Mouse (Mus musculus) stomach, embryonic 15.5 days (tissue): ENCODE results near the gene Gorab. TPM values are rescaled to one million over a fixed set of nuclear protein-coding genes. Genes with fewer than 3 reads are reported as not detected.

ENCODE experiments used
- ATAC-seq: fragments of 200-750 bp; cut with Nextera tagmentation; 2 replicates; pipeline ENCODE4 v1.8.0; 2017; ENCODE audit warnings: low read depth, moderate number of reproducible peaks, moderate TSS enrichment; ENCODE audit not compliant: insufficient read depth, low FRiP score
- H3K27ac ChIP-seq: fragments of 300-500 bp; sonication (generic); 2 replicates; pipeline ENCODE4 v1.5.1; 2015; ENCODE audit warnings: mild to moderate bottlenecking, inconsistent platforms
- H3K27me3 ChIP-seq: fragments of 300-500 bp; sonication (generic); replicated peaks from 2 replicates; pipeline ENCODE4 v1.6.1; 2015; ENCODE audit warnings: inconsistent platforms
- H3K36me3 ChIP-seq: fragments of 300-500 bp; sonication (generic); 2 replicates; pipeline ENCODE4 v1.6.1; 2015; ENCODE audit warnings: inconsistent platforms
- H3K4me1 ChIP-seq: fragments of 300-500 bp; sonication (generic); 2 replicates; pipeline ENCODE4 v1.6.1; 2015; ENCODE audit warnings: inconsistent platforms
- H3K4me2 ChIP-seq: fragments of 300-500 bp; sonication (generic); 2 replicates; pipeline ENCODE4 v1.6.1; 2015; ENCODE audit warnings: mild to moderate bottlenecking, inconsistent platforms
- H3K4me3 ChIP-seq: fragments of 300-500 bp; sonication (generic); replicated peaks from 2 replicates; pipeline ENCODE4 v1.5.1; 2015; ENCODE audit warnings: inconsistent platforms
- H3K9ac ChIP-seq: fragments of 300-500 bp; sonication (generic); 2 replicates; pipeline ENCODE4 v1.6.1; 2015; ENCODE audit warnings: inconsistent platforms
- H3K9me3 ChIP-seq: fragments of 300-500 bp; sonication (generic); 2 replicates; pipeline ENCODE4 v1.6.1; 2016; ENCODE audit warnings: inconsistent platforms
- WGBS: fragments of 180-500 bp; shearing (Covaris S2); methylation state at CpG from one replicate; pipeline ENCODE4 v1.1.7; 2015; 5-methylcytosine and 5-hydroxymethylcytosine counted together
- polyA plus RNA-seq: library from polyadenylated mRNA; unstranded; fragments of >200 nt; fragmentation: Nextera tagmentation; extraction: Ambion mirVana; gene quantifications from 2 replicates; pipeline ENCODE4 v1.2.1, GENCODE M21; 2015

Gene Gorab
- polyA plus RNA-seq, 1 experiment from 2014 or later: 17.3 TPM

DNA sequence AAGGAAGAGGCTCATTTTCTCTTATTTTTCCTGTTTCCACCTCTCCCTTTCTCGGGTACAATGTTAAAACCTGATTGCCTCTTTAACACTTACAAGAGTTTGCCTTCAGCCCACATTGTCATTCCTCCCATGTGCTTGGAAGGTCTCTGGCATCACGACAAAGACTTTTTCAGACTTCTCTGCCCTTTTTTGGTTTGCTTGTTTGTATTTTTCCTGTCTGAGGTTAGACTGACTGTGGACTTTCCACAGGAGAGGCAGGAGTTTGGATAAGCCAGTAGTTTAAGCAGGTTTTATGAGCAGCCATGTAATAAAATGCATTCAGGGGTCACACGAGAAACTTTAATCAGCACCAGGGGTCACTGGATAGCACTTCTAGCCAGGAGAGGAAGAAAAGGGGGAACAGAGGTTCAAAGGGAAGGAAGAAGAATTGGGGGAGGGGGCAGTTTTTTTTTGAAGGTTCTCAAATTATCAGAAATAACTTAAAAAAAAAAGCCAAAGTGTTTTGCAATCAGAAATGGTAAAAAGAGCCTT, 47.8 kb downstream of the Gorab start:
- ATAC-seq: no peak
- 32% methylated on average over 3 of the region's 3 CpGs for WGBS
- Histone ChIP-seq H3K4me2 (no peak overlapping the region), H3K27me3 (no peaks in the 10 kb centered on the region), H3K36me3 (no peaks in the 10 kb centered on the region), H3K4me3 (no peak overlapping the region), H3K4me1 (no peaks in the 10 kb centered on the region), H3K9ac (no peak overlapping the region), H3K9me3 (no peaks in the 10 kb centered on the region), H3K27ac (no peak overlapping the region)

DNA sequence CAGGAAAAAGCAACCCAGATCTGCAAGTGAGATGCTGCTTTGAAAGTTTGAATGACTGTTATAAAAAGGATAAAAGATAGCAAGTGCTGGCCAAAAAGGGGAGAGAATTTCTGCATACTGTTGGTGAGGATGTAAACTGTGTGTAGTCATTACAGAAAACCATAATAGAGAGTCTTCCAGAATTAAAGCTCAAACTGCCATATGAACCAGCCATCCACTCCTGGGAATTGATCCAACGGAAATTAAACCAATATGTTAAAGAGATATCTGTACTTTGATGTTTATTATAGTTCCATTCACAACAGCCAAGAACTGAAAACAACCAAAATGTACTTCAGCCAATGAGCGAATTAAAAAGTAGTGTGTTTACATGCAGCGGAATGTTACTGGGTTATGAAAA, 52.5 kb downstream of the Gorab start:
- no peak for ATAC-seq
- no peak overlapping the region for H3K4me3 ChIP-seq
- H3K4me2 ChIP-seq: no peak overlapping the region
- H3K9ac ChIP-seq: no peak overlapping the region
- H3K36me3 ChIP-seq: no peaks in the 10 kb centered on the region
- H3K27me3 ChIP-seq: no peaks in the 10 kb centered on the region
- 77% methylated on average over 3 of the region's 3 CpGs for WGBS
- no peaks in the 10 kb centered on the region for H3K9me3 ChIP-seq
- H3K27ac ChIP-seq: no peak overlapping the region
- H3K4me1 ChIP-seq: no peaks in the 10 kb centered on the region

DNA sequence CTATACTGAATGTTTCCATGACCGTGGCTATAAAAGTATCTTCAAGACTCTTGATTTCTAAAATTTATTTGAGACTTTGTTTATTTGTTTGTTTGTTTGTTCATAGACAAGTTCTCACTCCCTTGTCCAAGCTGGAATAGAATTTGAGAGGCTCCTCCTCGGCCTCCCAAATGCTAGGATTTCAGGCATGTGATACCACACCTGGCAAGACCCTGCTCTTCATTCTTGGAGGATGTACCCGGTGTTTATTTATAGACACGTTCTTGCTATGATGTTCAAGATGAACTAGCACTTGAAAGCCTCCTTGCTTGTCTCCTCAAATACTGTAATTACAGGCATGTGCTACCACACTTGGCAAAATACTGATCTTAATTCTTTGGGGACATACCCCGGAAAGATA, 57.9 kb downstream of the Gorab start:
- Histone ChIP-seq H3K36me3 (no peaks in the 10 kb centered on the region), H3K4me1 (no peaks in the 10 kb centered on the region), H3K27ac (no peak overlapping the region), H3K27me3 (no peaks in the 10 kb centered on the region), H3K9me3 (no peaks in the 10 kb centered on the region), H3K9ac (no peak overlapping the region), H3K4me2 (no peak overlapping the region), H3K4me3 (no peak overlapping the region)
- 75% methylated on average over 5 of the region's 5 CpGs for WGBS
- ATAC-seq: no peak

DNA sequence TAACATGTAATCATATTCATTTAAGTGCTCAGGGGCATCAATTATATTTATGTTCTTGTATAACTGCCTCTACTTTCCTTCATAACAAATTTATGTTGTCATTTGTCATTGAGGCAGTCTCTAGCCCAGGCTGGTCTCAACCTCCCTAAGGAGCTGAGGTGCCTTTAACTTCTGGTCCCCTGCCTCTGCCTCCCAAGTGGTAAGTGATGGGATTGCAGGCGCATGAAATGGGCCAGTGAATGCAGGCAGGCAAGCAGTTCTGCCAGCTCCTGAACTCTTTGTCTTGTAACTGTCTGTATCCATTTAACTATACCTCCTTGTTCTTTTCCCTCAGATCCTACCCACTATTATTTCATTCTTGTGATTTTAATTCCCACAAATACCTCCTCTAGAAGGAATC, 58.5 kb downstream of the Gorab start:
- WGBS: 27% methylated on average over 1 of the region's 1 CpGs
- no peak overlapping the region for H3K27ac ChIP-seq
- H3K4me3 ChIP-seq: no peak overlapping the region

DNA sequence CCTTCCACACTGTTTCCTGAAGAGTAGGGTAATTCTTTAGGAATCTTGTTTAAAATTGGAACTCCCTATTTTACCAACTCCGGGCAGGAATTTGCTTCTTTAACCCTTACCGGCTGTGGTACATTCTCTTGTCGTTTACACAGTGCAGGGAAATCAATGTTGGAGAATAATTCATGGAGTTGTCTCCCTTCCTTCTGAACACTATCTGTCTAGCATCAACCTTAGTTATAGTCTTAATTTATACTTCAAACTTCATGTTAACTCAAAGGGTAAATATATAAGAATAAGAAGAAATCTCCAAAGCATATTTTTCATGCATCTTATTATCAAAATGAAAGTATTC, 64.3 kb downstream of the Gorab start:
- Histone ChIP-seq H3K4me2 (no peak overlapping the region), H3K9me3 (no peaks in the 10 kb centered on the region), H3K4me1 (no peaks in the 10 kb centered on the region), H3K27me3 (no peaks in the 10 kb centered on the region), H3K36me3 (no peaks in the 10 kb centered on the region), H3K27ac (no peak overlapping the region), H3K4me3 (no peak overlapping the region), H3K9ac (no peak overlapping the region)
- WGBS: 31% methylated on average over 3 of the region's 3 CpGs
- ATAC-seq: no peak

More for the DNA sequence above, 58.5 kb downstream of the Gorab start:
- no peaks in the 10 kb centered on the region for H3K27me3 ChIP-seq
- no peaks in the 10 kb centered on the region for H3K4me1 ChIP-seq
- no peak overlapping the region for H3K4me2 ChIP-seq
- ATAC-seq: no peak
- H3K36me3 ChIP-seq: no peaks in the 10 kb centered on the region
- H3K9me3 ChIP-seq: no peaks in the 10 kb centered on the region
- no peak overlapping the region for H3K9ac ChIP-seq

DNA sequence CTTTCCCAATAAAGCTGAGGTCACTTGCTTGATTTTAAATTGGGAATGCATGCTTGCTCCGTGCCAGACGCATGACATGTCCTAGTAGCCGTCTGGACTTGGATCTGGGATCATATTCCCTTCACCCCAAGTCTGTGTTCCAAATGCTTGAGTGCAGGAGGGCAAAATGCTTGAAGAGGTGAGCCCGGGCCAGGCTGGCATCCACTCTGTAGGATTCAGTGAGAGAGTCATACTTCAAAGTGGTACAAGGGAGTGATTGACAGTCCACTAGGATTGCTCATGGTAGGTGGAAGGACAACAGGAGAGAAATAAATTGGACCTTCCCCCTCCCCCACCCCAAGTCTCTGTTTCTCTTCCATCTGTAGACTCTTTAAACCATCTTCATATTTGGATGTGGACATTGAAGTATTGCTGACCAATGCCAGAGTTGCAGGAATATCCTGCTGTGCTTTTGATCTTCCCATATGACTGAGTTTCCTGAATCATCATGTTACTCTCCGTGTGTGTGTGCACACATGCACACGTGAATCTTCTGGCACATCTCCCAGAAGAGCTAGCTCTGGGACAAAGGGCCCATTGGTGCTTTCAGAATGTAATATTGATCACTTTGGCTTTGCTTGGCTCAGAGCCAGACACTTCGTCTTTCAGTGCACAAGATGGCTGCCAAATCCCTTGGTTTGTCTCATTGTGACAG, 64.8 kb downstream of the Gorab start:
- Histone ChIP-seq H3K4me3 (no peak overlapping the region), H3K4me1 (no peaks in the 10 kb centered on the region), H3K27me3 (no peaks in the 10 kb centered on the region), H3K27ac (no peak overlapping the region), H3K4me2 (no peak overlapping the region), H3K9ac (no peak overlapping the region), H3K9me3 (no peaks in the 10 kb centered on the region), H3K36me3 (no peaks in the 10 kb centered on the region)
- no peak; the same call in 1 of the 2 replicates for ATAC-seq
- WGBS: 59% methylated on average over 7 of the region's 7 CpGs

DNA sequence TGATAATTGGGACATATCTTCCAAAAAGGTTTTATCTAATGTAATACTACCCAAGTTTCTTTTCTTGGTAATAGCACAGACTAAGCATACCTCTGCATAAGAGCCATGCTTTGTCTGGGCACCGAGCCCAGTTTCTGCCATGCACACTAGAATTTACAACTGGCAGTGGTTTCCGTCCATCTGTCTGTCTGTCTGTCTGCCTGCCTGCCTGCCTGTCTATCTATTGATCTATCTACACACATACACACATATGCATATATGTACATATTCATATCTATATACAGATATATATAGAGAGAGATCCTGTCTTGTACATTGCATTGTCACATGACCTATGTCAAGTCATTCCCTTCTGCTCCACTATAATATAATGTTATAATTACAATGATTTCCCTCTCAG, 65.6 kb downstream of the Gorab start:
- Histone ChIP-seq H3K4me2 (no peak overlapping the region), H3K4me1 (no peaks in the 10 kb centered on the region), H3K9ac (no peak overlapping the region), H3K4me3 (no peak overlapping the region), H3K27me3 (no peaks in the 10 kb centered on the region), H3K27ac (no peak overlapping the region), H3K9me3 (no peaks in the 10 kb centered on the region), H3K36me3 (no peaks in the 10 kb centered on the region)
- ATAC-seq: no peak
- WGBS: 70% methylated on average over 2 of the region's 2 CpGs

Other genes with a start within 250 kb of the Gorab start
- 6.4 and 6.9 TPM in 2 replicates for gene Prrx1, start 90.0 kb downstream of the Gorab start, polyA plus RNA-seq